Mouse (Mus musculus) urinary bladder, postnatal 25 days (tissue): ENCODE measurements at regions not wholly inside any gene's neighbourhood (a gene's known extent, or its start where the extent isn't known, plus 50 kb on each side); places are given as distances from the start of the nearest gene placed in this dataset.
A peak's percentile ranks its signal among the peaks of the same experiment; 100 is the strongest.

Source experiments
- DNase-seq: peaks from one replicate; pipeline ENCODE4 v3.0.0; 2022; ENCODE audit warnings: low spot score

- no peak for DNase-seq
These were observed 238.6 kb upstream of the Jmjd1c start for GRCm38 (mm10) chr10:66857330-66857729.

GRCm38 (mm10) chr10:66861421-66861820 is 234.5 kb upstream of the Jmjd1c start:
- no peak for DNase-seq

- peak; percentile 31 for DNase-seq
These were observed 231.6 kb upstream of the Jmjd1c start for GRCm38 (mm10) chr10:66864161-66864862.

- no peak for DNase-seq
These were observed 230.8 kb upstream of the Jmjd1c start for GRCm38 (mm10) chr10:66865010-66865582.

GRCm38 (mm10) chr10:66871133-66871664 is 224.7 kb upstream of the Jmjd1c start:
- no peak for DNase-seq

GRCm38 (mm10) chr10:66871673-66872072 is 224.3 kb upstream of the Jmjd1c start:
- no peak for DNase-seq

GRCm38 (mm10) chr10:66873468-66873867 is 222.5 kb upstream of the Jmjd1c start:
- DNase-seq: no peak

- no peak for DNase-seq
These were observed 216.9 kb upstream of the Jmjd1c start for GRCm38 (mm10) chr10:66879071-66879470.

GRCm38 (mm10) chr10:66882825-66883224 is 213.1 kb upstream of the Jmjd1c start:
- DNase-seq: no peak

GRCm38 (mm10) chr10:66885575-66885974 is 210.3 kb upstream of the Jmjd1c start:
- no peak for DNase-seq

GRCm38 (mm10) chr10:66889786-66890555 is 206.0 kb upstream of the Jmjd1c start:
- no peak for DNase-seq

- DNase-seq: no peak
These were observed 204.1 kb upstream of the Jmjd1c start for GRCm38 (mm10) chr10:66891811-66892210.

GRCm38 (mm10) chr10:66893836-66894235 is 202.1 kb upstream of the Jmjd1c start:
- DNase-seq: no peak

GRCm38 (mm10) chr10:66896698-66897622 is 199.0 kb upstream of the Jmjd1c start:
- DNase-seq: no peak

- no peak for DNase-seq
These were observed 196.2 kb upstream of the Jmjd1c start for GRCm38 (mm10) chr10:66899724-66900123.

GRCm38 (mm10) chr10:66900781-66901180 is 195.1 kb upstream of the Jmjd1c start:
- no peak for DNase-seq

- DNase-seq: no peak
These were observed 194.1 kb upstream of the Jmjd1c start for GRCm38 (mm10) chr10:66901873-66902272.

GRCm38 (mm10) chr10:66904552-66905367 is 191.2 kb upstream of the Jmjd1c start:
- no peak for DNase-seq

GRCm38 (mm10) chr10:66907842-66908241 is 188.1 kb upstream of the Jmjd1c start:
- no peak for DNase-seq

- DNase-seq: peak; percentile 43
These were observed 186.6 kb upstream of the Jmjd1c start for GRCm38 (mm10) chr10:66909204-66909889.
